Mouse (Mus musculus) layer of hippocampus, adult 8-10 months (tissue): ENCODE data around the gene Gm364. TPM values are rescaled to one million over a fixed set of nuclear protein-coding genes. Genes with fewer than 3 reads are reported as not detected.
A peak's percentile ranks its signal among the peaks of the same experiment; 100 is the strongest.

Experiments used
- DNase-seq, 2 experiments: peaks; one replicate each; pipeline ENCODE4 v3.0.0; 2022; ENCODE audit warnings: low spot score in 2 of 2
- total RNA-seq, 4 experiments: library from RNA; stranded (reverse); gene quantifications; 2 replicates each; pipeline ENCODE4 v1.2.4; 2022

The Gm364 gene
- not detected for total RNA-seq

DNA sequence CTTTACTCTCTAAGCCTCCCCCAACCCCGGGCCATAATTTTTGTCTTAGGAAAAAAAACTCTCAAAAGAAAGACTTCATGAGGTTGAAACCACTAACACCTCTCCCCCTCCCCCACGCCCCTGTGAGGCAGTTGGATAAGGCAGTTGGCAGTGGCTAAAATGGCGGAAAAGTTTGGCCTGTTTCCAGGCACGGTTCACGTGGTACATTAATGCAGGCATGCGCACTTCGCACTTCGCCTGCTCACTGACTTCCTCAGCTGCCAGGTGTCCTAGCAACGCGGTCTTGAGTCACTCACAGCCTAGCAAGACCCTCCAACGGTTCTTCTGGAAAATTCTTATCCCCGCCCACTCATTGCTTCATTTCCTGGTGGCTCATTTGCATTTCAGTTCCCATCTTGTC is at the start of gene Gm364:
Gm364 (plus strand) TSS at position 386 of the 400 bp plus-strand sequence.
- no peak for DNase-seq

GRCm38 (mm10) chrX:57359316-57359715 is 49.6 kb upstream of the Gm364 start:
- DNase-seq, result no peak

DNA sequence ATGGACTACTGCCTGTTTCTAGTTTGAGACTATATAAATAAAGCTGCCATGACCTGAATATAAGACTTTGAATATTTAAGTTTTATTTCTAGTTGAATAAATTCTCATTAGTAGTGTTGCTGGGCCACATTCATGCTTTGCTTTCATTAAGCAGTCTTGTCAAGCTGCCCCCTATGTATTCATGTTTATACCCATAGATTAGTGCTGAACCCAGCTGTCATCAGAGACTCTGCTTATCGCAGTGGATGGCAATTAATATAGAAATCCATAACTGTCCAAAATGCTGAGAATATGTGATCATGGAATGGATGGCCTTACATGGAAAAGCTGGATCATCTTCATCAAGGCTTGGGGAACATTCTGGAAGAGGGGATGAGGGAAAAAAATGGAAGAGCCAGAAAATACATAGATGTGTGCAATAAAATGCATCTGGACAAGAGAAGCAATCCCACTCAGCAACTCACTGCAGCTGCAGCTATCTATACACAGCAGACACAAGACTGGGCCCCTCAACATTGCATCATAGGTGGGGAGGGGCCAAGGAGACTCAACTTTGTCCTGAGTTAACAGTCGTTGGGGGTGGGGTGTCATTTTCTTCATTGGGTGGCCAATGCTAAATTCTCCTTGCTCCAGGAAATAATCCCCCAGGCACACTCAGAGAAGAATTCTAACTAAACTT is 43.9 kb upstream of the Gm364 start:
- DNase-seq, result no peak

GRCm38 (mm10) chrX:57372965-57373364 is 36.0 kb upstream of the Gm364 start:
- no peak for DNase-seq

DNA sequence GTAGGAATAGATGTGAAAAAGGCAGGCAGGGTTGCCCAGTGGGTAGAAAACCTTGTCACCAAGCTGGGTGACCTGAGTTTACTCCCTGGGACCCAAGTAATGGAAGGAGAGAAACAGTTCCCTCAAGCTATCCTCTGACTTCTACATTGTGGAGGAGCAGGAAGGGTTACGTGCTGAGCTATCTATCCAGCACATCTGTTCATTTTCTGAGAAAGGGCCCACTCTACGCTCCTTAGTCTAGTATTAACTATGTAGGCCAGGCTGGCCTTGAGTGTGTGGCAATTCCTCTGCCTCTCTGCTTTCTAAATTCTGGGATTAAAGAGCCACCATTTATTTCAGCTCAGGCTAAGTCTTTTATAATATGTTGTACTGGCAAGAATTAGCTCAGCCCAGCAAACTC is 35.4 kb upstream of the Gm364 start:
- no peak for DNase-seq

GRCm38 (mm10) chrX:57374029-57374428 is 34.9 kb upstream of the Gm364 start:
- no peak for DNase-seq

GRCm38 (mm10) chrX:57377096-57377495 is 31.9 kb upstream of the Gm364 start:
- DNase-seq, result no peak

DNA sequence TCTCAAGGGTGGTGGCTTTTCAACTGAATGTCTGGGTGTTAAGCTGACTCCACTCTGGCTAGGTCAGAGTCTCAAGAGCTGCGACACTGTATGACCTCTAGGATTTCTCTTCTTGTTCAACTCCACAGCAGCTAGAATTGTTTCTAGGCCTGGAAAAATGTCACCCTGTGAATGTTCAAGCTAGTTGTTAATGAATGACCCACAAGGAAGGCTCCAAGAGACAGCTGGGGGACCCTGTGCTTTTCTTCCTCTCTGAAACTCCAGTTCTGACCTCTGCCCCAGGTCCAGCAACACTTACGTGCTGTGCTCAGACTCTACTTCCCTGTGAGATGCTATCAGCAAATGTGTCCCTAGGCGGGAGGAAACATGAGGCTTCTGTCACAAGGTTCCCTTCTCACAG is 30.4 kb upstream of the Gm364 start:
- no peak for DNase-seq

GRCm38 (mm10) chrX:57380915-57381314 is 28.0 kb upstream of the Gm364 start:
- DNase-seq, result no peak

DNA sequence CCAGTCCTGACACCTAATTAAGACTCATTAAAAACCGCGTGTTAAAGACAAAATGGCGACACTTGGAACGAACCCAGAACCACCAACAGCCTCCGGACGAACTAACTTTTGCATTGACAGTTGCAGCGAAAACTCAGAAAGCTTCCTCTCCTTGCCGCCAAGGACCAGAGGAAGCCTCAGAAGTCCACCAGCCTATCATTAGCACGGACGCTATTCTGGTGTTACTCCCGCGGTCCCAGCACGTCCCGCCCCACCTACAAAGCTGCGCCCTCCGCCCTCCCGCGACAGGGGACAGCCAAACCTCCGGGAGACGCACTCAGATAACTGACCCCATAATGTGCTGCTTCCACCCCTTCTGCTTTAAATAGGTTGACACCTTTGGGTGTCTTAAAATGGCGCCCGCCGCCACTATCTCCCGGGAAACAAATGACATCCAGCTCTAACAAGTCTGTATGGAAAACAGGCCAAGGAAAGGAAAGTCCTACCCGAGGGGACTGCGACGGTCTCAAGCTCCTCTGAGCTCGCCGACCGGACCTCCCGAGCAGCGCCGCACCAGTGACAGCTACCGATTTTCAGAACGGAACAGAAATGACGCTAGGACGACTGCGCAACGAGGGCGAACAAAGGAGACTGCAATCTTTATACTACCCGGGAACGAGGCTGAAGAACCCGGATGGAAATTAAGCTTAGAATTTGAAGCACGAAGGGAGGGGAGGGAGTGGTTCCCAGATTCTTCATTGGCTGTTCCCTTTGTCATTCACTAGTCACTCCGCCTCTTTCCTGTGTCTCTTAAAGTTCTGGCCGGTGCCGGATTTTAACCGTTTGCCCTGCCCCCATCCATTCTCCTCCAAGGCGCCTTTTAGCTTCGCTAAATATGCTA is 16.3 kb upstream of the Gm364 start, which contains the start of gene Rbmx:
Rbmx (minus strand) TSS at position 670 of the 880 bp plus-strand sequence.
- DNase-seq, result peak; percentile 84

GRCm38 (mm10) chrX:57393412-57393811 is 15.5 kb upstream of the Gm364 start:
- no peak for DNase-seq

DNA sequence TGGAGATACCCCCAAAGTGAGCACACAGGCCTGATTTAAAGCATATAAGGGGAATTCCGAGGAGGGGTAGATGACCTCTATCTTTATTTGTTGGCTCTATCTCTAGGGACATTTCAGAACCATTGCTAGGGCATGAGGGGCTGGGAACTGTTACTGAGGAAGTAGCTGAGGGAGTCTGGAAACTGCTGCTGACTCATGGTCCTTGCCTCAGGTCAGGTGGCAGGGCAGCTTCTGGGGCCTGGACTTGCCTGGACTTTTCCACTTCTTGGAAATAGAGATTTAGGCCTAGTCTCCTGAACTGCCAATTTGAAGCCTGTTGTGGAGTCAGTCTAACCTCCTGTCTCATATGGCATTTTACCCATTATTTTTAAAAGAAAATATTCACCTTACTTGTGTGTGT is 7.6 kb upstream of the Gm364 start:
- no peak for DNase-seq

DNA sequence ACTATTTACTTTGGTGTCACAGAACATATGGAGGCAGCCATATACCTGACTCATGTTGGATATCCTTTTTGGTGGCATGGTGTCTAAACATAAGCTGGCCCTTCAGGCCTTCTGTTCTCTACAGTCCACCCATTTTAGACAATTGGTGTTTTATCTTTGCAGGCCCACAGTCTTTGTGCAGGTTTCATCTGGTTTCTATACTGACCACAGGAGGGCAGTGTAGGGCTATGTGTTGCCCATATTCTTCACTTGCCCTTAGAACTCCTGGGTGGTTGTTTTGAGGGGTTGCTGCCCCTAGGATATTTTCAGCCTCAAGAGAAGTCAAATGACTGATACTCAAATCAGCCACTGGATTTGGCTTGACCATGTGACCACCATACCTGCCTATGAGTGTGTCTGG is 5.3 kb upstream of the Gm364 start:
- DNase-seq, result no peak

DNA sequence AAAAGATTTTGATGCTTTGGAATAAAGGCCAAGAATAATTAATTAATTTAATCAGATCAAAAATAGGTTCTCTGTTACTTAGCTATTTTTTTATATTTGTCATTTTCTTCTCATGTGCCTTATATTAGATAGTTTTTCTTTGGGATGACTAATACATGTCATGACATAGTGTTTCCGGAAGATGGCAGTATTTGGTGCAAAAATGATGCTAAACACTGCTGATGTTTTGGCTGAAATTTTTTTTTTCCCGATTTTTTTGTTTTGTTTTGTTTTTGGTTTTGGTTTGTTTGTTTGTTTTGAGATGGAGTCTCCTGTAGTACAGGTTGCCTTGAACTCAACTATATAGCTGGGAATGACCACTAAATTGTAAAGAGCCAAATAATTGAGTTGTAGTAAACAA is 22.7 kb downstream of the Gm364 start:
- DNase-seq, result no peak

DNA sequence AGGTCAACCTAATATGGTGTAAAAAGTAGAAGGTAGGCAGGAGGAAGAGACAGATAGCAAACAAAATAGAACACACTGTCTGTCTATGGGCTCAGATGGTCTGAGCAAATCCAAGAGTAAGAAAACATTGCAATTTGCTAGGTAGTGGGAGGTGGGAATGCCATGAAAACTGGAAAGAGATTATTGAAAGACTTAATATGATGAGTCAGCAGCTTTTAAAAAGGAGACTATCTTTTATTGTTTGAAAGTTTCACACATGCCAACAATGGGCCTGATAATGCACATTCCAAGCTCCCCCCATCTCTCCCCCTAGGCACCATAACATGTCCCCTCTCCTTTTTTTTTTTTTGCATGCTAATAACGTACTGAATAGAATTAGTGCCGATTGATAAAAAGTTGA is 24.9 kb downstream of the Gm364 start:
- DNase-seq, result no peak

GRCm38 (mm10) chrX:57503634-57504033 is 94.7 kb downstream of the Gm364 start, which contains the start of gene Gpr101:
TSS of gene Gpr101 (minus strand) at chrX:57503757.
- DNase-seq, result no peak

- no peak for DNase-seq
Measured at GRCm38 (mm10) chrX:57506247-57506646, 97.3 kb downstream of the Gm364 start.

DNA sequence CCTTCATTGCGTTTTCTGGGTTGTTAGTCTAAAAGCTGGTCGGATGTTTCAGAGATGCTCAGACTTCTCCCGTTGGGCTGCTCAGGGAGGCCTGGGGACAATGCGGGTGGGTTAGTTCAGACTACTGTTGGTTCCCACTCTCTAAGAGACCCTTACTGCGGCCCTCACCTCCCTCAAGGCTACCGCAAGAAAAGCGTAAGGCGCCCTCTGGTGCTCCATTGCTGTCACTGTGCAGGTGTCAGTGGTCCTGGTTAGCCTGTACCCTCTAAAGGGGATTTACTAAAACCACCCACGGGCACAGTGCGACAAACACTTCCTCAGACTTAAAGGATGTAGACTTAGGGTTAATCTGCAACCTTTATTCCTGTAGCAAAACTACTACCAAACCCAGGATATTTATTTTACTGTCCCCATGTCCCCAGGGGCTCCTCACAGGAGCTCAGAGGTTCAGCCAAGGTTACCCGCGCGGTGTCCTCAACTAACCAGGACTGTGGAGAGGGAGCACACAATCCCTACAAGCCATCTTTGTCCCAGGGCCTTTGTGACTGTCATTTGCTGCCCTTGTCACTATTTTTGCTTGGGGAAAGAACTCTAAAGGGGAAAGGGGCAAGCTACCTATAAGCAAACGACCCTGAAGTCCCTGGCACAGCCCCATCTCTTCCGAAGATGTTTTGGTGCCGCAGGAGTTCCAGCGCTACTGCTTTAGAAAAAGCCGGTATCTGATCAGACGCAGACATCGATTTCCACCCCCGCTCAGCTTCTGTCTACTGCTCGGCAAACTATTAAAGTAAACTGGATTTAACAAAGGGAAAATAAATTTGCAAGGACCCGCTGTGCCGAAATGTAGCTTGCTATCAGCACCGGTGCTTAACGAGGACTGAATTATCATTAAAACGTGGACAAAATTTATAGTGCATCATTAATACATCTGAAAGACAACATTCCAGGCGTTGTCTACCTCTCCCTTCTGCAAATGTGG is 112.5 kb downstream of the Gm364 start:
- peak in 1 of 2 experiments; percentile 24 for DNase-seq
